Mouse (Mus musculus): ENCODE results near the gene Il16.

GRCm38 (mm10) chr7:83731297-83731696 is 14.2 kb downstream of the Il16 start:
- TF ChIP-seq POLR2A (IDR thresholded peaks at IDR 0.05; ENCODE audit: insufficient read depth, low read depth, low read length) (no peak), CTCF (IDR thresholded peaks at IDR 0.05; ENCODE audit: insufficient read depth, low read depth, low read length) (no peak)
